In genomic region chr3:22109651-22110050, GRCm38 (mm10) we compare ENCODE assay signal across 20 mouse cellular contexts. TPM values are rescaled to one million over a fixed set of nuclear protein-coding genes. Genes with fewer than 3 reads are reported as not detected.
DNase-seq lines count a peak whose midpoint lies in the region; ATAC-seq and TF ChIP-seq lines count a peak whose summit lies in the region.
"Had no signal": no experiment of that assay in that cellular context is flagged by ENCODE, and none has a peak within 500 bp of the region (broad histone marks: within the 10 kb centered on the region; RNA-seq: fewer than 3 reads in every experiment).

No protein-coding gene starts in this region.

- ATAC-seq in kidney, postnatal 0 days (replicated peaks; ENCODE audit: low FRiP score, low read depth) = no peak
- ATAC-seq: forebrain, embryonic 16.5 days; liver, embryonic 12.5 days had no signal

- peaks cover 3% of the 10 kb centered on the region; the same call in 1 of the 2 replicates for H3K9me3 ChIP-seq in kidney, postnatal 0 days (replicated peaks; ENCODE audit: low read length)
- H3K9me3 ChIP-seq: liver, embryonic 12.5 days had no signal

- no peak overlapping the region for H3K4me3 ChIP-seq in kidney, postnatal 0 days (replicated peaks; ENCODE audit: low read depth, low read length)
- H3K4me3 ChIP-seq: gastrocnemius, adult 2 months; heart, embryonic 13.5 days; liver, embryonic 12.5 days; lung, embryonic 15.5 days; midbrain, embryonic 12.5 days had no signal

- no peaks in the 10 kb centered on the region for H3K36me3 ChIP-seq in kidney, postnatal 0 days (ENCODE audit: insufficient read depth, low read length)
- H3K36me3 ChIP-seq: heart, embryonic 13.5 days; lung, embryonic 15.5 days; midbrain, embryonic 12.5 days had no signal

- H3K27ac ChIP-seq in kidney, postnatal 0 days = no peak overlapping the region
- H3K27ac ChIP-seq: gastrocnemius, adult 2 months; heart, embryonic 13.5 days; hindbrain, embryonic 14.5 days; liver, embryonic 12.5 days; lung, embryonic 15.5 days; midbrain, embryonic 12.5 days had no signal

- DNase-seq in kidney, postnatal 0 days (ENCODE audit: low spot score) = no peak
- no peak for DNase-seq in kidney, postnatal 25 days
- DNase-seq in thymus, postnatal 4 days = peak; percentile 32
- no peak for DNase-seq in thymus, postnatal 36 days
- DNase-seq in R1 (ENCODE audit: low read depth, low spot score) (peak; percentile 77), MN1 (ENCODE audit: low spot score) (no peak)
- DNase-seq in frontal cortex, postnatal 36 days (ENCODE audit: low spot score in 2 of 2) = no peak
- DNase-seq: adrenal gland, postnatal 25 days; cerebellum, adult 18-20 months; cerebellum, postnatal 25 days; embryo, embryonic 11 days; gastrocnemius, adult 2 months; kidney, adult 11 months; kidney, postnatal 14 days had no signal

- H3K4me1 ChIP-seq in kidney, postnatal 0 days (replicated peaks; ENCODE audit: insufficient read depth, low read length) = no peaks in the 10 kb centered on the region
- H3K4me1 ChIP-seq: midbrain, embryonic 12.5 days had no signal

- no peak overlapping the region for H3K9ac ChIP-seq in kidney, postnatal 0 days (ENCODE audit: low read depth, low read length)
- H3K9ac ChIP-seq: heart, embryonic 13.5 days; hindbrain, embryonic 14.5 days; liver, embryonic 12.5 days; lung, embryonic 15.5 days; midbrain, embryonic 12.5 days had no signal

- H3K4me2 ChIP-seq in kidney, postnatal 0 days (ENCODE audit: low read length) = no peak overlapping the region
- H3K4me2 ChIP-seq: heart, embryonic 13.5 days; hindbrain, embryonic 14.5 days; liver, embryonic 12.5 days; lung, embryonic 15.5 days; midbrain, embryonic 12.5 days had no signal

- H3K27me3 ChIP-seq in kidney, postnatal 0 days (ENCODE audit: insufficient read depth, low read length) = no peaks in the 10 kb centered on the region
- H3K27me3 ChIP-seq: heart, embryonic 13.5 days; liver, embryonic 12.5 days; lung, embryonic 15.5 days; midbrain, embryonic 12.5 days had no signal

- 92% methylated on average over 1 of the region's 1 CpGs for WGBS in kidney, postnatal 0 days

- TF ChIP-seq CTCF in kidney, postnatal 0 days (IDR thresholded peaks at IDR 0.05; ENCODE audit: low read depth) = 0 out of 2 replicates have a peak, but pooled peaks have one; percentile 18

RNA-seq across cellular contexts. Expression of gene Tbl1xr1, which starts 33.2 kb away (rescaled TPM):
- polyA plus RNA-seq in kidney, postnatal 0 days (2015; fragmentation: Nextera tagmentation; extraction: Ambion mirVana) = 10.7 and 12.2 TPM in 2 replicates

Comparison
In these comparisons a context has a peak if more than half of its experiments do, and no peak if none do; other contexts are left out.
1. DNase-seq: peak in thymus, postnatal 4 days (single experiment) and R1 (single experiment); none in kidney, postnatal 0 days (single experiment), kidney, postnatal 25 days (0 of 2), thymus, postnatal 36 days (0 of 2), frontal cortex, postnatal 36 days (0 of 2) and MN1 (single experiment).